Mouse (Mus musculus) kidney, postnatal 14 days (tissue): ENCODE results near the gene Golm1.

Source experiments
- DNase-seq: peaks from one replicate; pipeline ENCODE4 v3.0.0; 2022; ENCODE audit warnings: mixed read lengths

Golm1 gene

DNA sequence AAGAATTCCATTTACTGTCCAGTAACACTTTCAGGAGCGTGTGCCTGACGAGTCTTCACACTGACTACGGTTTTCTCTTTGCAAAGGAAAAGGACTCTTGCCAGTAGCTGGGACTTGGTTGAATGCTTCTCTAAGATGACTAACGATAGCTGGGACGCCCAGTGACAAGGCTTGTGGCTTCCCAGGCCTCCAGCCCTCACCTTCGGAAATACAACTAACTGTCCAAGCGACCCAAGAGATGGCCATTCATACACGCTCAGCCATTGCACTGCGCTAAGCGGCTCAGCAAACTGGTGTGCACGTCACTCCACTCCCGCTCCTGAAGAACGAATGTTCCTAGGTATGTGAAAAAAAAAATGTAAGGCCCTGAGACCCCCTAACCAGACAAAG is 855 bp downstream of the Golm1 start:
- DNase-seq: peak; percentile 11

DNA sequence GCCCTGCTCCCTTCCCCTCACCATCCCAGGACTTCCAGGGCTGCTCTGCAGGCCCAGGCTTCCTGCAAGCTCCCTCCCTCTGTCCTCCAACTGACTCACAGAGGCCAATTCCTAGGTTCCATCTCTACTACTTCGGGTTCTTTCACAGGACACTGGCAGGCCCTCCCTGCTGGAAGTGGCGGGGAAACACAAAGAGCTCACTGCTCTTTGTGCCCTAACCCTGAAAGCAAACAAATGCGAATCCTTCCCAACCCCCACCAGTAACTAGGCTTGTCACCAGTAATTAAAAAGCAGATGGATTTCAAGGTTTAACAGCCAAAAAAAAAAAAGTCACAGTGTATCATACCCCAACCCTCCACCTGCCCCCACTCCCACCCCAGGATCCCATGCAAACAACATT is 1.4 kb downstream of the Golm1 start:
- DNase-seq: no peak

DNA sequence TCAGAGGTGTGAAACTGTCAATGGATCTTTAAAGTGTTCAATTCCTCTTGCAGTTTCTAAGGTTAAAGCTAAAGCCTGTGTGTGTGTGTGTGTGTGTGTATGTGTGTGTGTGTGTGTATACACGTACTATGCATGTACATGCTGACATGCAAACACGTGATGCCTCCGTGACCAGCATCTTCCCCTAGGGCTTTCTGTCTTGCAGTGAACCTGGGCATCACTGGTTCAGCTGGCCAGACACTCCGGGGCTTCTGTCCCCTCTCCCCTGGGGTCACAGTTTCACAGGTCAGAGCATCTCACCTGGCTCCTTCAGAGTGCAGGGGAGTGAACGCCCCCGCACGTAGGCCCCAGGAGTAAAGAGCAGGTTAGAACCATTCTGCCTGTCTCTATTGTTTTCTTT is 2.0 kb downstream of the Golm1 start:
- no peak for DNase-seq

DNA sequence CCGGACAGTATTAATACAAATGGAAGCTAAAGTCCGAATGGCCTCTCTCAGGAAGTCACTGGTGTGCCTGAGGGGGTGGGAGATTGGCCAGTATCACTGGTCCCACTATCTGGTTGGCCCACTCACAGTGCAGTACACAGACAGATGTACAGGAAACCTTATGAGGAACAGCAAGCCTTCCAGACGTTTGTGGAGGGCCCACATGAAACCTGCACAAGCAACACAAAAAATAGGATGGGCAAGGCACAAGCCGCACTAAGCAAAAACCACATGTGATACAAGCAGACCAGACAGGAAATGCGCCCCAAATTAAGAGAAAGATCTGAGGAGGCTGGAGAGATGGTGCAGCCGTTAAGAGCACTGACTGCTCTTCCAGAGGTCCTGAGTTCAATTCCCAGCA is 3.4 kb downstream of the Golm1 start:
- DNase-seq: no peak

DNA sequence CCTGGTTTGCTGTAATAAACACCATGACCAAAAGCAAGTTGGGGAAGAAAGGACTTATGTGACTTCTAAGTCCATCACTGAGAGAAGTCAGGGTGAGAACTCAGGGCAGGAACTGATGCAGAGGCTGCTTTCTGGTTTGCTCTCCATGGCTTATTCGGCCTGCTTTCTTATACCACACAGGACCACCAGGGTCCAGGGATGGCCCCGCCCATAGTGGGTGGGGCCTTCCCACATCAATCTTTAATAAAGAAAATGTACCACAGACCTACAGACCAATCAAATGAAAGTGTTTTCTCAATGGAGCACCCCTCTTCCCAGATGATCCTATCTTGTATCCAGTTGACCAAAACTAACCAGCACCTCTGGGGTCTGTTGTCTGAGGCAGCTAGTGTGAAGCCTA is 4.1 kb downstream of the Golm1 start:
- no peak for DNase-seq

DNA sequence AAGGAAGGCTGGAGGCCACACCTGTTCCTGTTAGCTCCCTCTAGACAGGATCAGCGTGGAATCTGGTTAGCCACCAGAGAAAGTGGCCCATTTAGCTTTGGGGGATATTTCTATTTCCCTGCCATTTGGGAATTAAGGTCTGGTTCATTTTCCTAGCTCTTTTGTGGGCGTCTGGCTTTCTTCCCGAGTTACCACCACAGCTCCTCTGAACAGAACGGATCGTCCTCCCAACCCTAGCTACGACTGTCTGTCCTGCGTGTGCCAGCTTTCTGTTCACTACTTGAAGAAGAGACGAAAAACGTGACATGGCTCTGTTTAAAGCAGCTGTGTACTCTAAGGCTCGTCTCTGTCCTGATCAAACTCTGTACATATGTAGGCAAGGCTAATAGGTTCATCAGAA is 5.7 kb downstream of the Golm1 start:
- no peak for DNase-seq

DNA sequence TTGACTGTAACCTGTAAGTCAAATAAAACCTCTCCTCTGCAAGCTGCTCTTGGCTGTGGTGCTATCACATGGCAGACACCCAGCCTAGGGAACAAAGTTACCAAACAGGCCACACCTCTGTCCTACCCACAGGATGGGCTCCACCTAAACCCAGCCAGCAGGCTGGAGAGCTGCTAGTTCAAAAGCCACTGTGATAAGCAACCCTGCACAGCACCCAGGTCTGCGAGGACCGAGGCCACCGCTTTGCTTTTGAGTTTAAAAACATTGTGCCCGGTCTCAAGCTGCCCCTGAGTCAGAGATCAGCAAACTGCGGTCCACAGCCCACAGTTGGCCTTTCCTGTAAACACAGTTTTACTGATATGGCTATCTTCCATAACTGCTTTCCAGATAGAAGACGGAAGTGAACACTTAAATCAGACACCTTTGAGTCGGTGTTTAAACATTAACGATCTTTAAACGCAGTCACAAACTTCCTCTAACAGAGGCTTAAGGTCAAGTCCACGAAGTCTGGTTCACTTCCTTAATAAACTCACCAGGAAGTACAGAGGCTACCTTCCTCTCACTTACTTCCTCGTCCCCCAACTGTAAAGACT is 7.0 kb downstream of the Golm1 start:
- DNase-seq: peak; percentile 27

DNA sequence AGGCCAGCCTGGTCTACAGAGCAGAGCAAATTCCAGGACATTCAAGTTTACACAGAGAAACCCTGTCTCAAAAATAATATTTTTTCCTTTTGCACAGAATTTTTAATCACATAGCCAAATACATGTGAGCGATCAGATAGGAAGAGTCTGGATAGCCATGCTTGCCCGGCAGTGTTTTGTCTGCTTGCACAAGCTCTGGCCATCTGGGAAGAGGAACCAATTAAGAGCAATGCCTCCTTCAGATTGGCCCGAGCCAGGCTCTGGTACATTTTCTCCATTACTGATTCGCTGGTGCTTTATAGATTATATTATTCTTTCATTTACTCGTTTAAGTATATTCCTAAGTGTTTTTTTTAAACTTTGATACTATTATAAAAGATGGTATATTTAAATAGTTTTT is 7.8 kb downstream of the Golm1 start:
- DNase-seq: no peak

DNA sequence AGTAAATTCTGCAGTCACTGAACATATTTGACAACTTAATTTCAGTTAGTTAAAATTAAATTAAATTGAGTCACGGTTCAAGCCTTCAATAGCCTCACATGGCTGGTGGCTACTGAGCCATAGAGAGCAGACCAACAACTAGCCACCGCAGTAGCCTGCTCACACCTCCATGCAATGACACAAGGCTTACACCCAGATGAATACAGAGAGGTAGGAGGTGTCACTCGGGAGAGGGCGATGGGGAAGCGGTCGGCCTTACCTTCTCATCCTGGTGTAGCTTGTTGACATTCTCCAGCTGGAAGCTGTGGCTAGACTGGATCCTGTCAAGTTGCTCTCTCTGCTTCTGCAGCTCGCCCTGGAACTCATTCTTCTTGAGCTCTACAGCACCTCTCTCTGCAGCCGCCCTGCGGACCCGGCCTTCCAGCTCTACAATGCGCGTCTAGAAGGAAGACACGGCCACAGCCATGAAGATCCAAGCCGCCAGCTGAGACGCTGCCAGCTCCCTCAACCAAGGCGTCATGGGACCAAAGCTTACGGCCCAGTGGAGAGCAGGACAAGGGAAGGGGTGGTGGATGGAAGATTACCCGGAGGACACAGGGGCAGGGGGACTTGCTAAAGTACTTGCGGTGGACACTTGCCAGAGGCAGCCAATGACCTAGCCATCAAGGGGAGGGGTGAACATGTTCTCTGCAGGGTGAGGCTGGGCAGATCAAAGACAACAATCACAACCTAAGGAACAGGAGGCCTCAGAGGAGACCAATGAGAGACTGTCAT is 11.5 kb downstream of the Golm1 start:
- peak; percentile 14 for DNase-seq

DNA sequence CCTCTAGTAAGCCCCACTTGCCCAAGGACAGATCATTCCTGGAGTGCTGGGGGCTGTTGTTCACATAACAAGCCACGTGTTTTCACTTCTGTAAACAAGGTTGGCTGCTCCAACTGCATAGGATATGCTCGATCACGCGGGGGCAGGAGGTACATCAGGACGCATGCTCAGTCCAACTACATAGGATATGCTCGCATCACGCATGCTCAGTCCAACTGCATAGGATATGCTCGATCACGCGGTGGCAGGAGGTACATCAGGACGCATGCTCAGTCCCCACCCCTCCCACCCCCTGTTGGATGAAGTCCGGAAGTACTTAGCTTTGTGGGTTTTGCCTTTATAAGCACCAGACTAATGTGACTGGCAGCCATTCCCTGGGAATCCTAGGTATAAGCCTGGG is 13.6 kb downstream of the Golm1 start:
- DNase-seq: no peak

DNA sequence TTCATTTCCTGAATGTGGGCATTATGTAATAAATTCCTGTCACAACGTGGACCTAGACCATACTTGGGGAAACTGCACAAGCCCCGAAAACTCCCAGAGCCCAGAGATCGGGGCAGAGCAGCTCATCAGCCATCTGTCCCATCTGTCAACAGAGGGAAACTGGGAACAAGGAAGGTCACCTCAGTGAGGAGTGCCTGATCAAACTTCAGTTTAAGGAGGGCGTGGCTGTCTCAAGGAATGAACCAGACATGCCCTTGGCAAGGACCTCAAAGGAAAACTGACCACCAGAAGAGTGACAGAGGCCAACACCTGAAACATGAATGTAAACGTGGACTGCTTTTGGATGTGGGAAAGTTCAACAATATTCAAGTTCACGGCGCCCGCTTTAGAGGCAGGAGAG is 14.2 kb downstream of the Golm1 start:
- no peak for DNase-seq

DNA sequence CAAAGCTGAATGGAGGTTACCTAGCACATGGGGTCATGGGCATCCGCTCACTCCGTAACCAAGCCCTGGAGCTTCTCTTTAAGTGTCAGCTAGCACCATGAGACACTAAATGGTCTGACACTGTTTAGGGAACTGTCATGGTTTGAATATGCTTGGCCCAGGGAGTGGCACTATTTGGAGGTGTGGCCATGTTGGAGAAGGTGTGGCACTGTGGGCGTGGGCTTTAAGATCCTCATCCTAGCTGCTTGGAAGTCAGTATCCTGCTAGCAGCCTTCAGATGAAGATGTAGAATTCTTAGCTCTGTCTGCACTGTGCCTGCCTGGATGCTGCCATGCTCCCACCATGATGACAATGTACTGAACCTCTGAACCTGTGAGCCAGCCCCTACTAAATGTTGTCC is 15.2 kb downstream of the Golm1 start:
- DNase-seq: no peak

DNA sequence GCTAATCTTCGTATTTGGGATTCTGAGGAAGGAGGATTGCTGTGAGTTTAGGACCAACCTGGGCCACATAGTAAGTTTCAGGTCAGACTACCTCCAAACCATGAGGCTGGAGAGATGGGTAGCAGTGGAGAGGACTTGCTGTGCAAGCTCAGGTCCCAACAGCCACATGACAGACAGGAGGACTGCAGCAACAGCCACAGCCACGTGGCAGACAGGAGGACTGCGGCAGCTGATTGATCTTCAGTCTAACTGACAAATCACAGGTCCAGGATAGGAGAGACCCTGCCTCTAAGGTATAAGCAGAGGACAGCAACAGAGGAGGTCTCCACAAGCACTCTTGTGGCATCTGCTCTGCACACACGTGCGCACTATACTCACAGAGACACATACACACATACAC is 17.8 kb downstream of the Golm1 start:
- no peak for DNase-seq

DNA sequence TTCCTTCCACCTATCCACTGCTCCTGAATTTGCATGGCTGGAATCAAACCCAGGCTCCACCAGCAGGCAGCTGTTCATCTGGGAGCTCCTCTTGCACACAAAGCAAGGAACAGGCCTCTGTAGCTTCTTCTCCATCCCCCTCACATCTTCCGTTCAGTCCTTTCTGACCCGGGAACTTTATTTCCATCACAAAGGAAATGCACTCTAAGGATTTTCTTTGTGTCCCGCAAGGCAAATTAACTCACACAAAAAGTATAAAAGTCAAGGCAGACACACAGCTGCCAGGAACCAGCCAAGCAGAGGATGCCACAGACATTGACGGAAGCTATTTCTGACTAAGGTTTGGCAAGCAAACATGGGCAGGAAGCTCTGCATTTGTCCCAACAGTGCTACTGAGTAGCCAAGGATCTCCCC is 18.6 kb downstream of the Golm1 start:
- DNase-seq: peak; percentile 51

DNA sequence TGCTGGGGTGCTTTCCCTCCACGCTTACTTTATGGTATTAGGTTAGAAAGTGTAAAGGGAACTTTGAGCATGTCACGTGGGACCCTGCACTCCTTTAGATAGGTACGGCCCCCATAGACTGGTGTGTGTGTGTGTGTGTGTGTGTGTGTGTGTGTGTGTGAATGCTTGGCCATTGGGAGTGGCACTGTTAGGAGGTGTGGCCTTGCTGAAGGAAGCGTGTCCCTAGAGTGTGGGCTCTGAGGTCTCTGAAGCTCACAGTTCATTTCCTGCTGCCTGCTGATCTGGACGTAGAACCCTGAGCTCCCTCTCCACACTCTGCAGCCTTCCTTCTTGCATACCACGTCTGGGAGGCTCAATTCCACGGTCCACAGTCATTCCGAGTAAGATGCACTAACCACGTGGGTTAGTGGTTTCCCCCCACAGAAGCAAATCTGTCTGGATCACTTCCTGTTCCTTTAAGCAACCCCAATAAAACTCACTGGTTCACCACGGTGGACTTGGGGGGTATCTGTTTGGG is 19.2 kb downstream of the Golm1 start:
- DNase-seq: no peak

DNA sequence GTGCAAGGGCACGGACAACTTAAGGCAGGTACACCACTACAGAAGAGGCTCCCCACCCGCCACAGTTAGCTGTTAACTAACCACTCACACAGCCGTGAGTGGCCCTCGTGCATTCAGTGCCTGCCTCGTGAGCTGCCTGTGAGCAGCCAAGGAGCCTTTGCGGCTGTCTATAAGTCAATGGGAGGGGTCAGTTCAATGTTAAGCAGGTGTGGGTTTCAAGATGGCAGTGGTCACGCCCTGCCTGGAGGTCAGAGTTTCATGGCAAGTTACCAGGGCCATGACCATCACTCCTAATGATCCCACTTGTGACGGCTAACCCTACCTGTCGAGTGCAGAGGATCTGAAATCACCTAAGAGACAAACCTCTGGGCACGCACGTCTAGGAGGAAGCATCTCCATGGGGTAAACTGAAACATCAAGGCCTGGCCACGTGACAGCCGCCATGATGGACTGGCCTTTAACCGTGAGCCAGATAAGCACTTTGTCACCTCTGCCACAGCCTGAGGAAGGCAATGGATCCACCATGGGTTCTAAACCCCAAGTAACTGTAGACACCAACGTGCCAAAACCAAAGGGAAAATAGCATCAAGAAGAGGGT is 19.8 kb downstream of the Golm1 start:
- no peak for DNase-seq

DNA sequence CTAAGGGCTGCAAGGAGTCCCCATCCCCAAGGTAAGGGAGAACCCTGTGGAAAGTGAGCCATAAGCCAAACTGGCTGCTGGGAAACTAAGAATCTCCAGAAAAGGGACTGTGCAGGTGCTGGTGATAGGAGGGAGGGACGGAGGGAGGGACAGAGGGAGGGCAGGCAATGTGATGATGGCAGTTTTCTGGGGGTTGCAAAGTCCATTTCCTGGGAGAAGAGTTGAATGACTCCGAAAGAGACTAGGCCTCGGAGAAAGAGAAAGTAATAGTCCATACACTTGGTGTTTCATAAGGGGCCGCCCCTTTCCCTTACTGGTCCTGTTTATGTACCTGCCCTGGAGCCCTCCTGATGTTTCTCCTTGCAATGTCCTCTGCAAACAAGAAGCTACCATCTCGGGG is 21.1 kb downstream of the Golm1 start:
- DNase-seq: no peak

DNA sequence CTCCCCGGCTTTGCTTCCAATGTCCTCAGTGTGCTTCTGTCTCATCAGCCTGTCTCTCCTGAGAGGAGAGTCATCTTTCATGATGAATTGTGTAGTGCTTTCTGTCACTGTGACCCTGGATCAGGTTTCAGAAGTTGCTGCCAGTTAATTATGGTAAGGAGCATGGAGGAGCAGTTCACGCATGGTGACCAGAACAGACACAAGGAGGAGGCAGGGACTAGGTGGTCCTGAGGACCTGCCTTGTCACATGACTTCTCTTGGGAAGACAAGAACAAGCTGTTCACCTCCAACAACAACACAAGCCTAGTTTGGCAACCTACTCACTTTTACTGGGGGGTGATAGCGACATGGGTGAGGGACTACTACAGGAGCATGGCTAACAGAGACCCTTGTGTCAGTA is 22.5 kb downstream of the Golm1 start:
- no peak for DNase-seq

DNA sequence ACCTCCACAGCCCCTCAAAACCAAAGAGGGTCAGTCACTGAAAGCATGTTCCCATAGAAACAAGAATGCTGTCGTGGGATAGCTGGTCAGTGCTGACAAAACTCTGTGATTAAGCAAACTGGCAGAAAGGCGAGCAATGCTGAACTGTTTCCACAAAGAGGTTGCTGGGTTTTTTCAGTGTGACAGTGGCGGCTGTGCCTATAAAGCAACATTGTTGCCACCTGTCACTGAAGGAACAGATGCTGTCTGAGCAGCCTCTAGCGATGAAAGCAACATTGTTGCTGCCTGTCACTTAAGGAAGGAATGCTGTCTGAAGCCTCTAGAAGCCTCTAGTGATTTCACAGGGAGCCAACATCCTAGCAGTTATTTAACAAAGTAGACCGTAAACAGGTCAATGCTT is 23.0 kb downstream of the Golm1 start:
- DNase-seq: no peak

DNA sequence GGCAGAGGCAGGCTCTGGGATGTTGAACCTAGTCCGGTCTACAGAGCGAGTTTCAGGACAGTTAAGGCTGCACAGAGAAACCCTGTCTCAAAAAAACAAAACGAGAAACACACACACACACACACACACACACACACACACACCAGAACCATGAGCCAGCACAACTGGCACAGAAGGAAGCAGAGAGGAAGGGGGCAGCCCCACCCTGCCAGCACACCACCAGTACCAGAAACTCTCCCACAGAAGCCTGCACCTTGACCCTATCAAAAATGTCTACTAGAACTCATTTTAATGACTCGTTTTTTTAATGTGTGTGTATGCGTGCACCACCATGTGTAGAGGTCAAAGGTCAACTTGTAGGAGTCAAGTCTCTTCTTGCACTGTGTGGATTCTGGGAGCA is 25.8 kb downstream of the Golm1 start:
- DNase-seq: no peak

DNA sequence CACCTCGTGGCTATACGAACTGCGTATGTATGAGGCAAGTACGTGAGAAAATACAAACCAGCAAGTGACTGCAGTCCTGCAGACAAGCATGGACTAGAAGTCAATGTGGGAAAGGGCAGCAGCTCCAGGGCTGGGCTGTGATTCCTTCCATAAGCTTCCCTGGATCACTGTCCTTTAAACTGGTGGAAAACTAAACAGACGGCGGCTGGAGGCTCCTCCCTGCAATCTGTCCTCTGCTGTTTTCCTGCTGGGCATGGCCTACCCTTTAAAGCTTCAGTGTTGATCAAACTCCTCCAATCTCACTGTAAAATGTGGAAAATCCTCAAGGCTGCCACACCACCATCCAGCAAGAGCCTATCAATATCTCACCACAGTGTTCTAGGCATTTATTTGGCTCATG is 27.0 kb downstream of the Golm1 start:
- no peak for DNase-seq

DNA sequence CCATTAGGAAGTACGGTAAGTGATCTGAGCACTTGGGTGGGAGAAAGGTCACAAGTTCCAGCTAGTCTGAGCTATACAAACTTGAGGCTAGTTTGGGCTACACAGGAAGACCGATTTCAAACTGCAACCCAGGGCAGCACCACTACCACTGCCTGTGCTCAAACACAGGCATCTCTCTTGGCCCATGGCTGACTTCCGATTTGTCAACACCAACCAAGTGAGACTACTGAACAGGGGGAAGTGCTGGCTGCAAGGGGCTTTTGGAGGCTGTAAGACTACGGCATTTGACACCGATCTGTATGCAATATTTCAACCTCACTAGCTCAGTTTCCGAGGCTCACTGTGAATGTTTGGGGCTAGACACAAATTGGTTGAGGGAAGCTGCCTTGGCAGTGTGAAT is 28.1 kb downstream of the Golm1 start:
- DNase-seq: no peak

DNA sequence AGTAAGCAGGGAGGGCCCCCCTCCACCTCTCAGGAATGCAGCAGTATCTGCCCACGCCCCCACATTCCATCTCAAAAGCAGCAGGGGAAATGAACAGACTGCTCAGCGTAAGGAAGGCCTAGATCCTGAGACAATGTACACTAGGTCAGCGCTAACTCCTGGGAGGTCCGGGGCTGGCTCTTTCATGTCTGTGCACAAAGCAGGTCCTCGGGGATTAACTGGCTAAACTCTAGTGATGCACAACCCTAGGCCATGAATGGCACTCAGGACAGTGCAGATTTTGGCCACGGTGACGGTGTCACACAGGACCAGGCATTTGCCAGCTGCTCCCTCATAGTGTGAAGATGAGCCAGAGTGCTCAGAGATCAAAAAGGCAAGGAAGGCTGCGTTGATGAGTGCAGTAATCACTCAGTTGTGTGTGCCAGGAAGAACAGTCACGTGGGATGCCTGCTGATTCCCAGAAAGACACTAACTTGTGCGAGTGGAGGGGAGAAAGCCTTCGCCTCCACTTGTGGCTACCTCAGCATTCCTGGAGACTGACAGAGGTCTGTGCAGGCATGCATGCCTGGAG is 28.9 kb downstream of the Golm1 start:
- peak; percentile 41 for DNase-seq

DNA sequence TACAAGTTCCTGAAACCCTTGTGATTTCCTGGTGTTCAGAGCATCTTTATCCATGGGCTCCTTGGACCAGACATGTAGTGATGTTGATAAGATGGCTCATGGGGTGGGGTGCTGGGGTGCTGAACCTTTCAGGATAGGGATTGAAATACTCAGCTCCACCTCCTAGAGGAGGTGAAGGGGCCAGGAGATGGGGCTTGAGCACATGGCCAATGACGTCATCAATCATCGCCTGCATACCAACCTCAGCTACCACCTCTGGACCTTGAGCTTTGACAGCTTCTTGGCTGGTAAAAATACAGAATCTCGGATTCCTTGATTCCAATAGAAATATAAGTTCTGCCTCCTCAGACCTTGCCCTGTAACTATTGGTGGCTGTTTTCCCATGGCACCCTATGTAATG is 30.1 kb downstream of the Golm1 start:
- no peak for DNase-seq
